Mouse (Mus musculus) left cerebral cortex, postnatal 25 days (tissue): ENCODE measurements around the gene Notum. TPM values are rescaled to one million over a fixed set of nuclear protein-coding genes. Genes with fewer than 3 reads are reported as not detected.
A peak's percentile ranks its signal among the peaks of the same experiment; 100 is the strongest.
"Not testable (repeated sequence)": the region's sequence is repeated elsewhere in the genome, so short reads cannot be mapped to it uniquely, and the experiment has no call there.

Experiments
- DNase-seq, 2 experiments: peaks; one replicate each; pipeline ENCODE4 v3.0.0; 2022; ENCODE audit warnings: low spot score in 2 of 2, mixed read lengths in 1 of 2
- intact Hi-C: fragments of 180-260 bp; cut with DNase I; formaldehyde crosslinking; loops from one replicate; pipeline ENCODE4 v1.15.1; 2025
- total RNA-seq, 2 experiments: library from RNA; stranded (reverse); gene quantifications; 2 replicates each; pipeline ENCODE4 v1.2.3; 2021

The Notum gene
- total RNA-seq, 2 experiments from 2014 or later = 4.1 to 4.7 TPM

DNA sequence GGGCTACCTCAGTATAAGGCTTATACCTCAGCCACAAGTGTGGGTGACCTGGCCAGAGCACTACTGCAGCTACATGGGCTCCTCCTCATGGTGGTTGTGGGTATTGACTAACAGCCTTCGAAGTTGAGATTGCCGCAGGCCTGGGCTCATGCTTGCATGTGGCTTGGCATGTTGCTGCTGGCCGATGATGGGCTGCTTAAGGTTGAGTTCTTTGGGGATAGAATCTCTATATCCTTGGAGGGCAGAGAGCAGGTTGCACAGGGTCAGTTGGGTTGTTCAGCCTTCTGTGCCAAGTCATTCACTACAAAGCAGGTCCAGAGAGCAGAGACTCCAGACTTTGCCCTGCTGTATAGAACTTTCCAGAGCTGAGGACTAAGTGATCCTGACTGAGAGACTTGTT is 18.9 kb upstream of the Notum start:
- intact Hi-C loops = no loop called here
- DNase-seq = no peak

DNA sequence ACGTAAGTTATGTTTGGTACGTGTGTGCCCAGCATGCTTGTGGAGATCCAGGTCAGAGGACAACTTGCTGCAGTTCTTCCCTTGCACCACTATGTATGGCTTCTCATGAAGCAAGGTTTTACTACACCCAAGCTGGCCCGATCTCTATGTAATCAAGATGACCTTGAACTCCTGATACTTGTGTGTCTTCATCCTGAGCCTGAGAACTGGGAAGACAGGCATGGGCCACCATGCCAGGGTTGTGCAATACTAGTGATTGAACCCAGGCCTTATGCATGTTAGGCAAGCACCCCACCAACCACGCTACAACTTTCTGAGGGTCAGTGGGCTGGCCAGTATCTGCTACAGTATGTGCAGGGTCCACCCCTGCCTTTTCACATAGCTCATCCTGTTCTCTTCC is 16.0 kb upstream of the Notum start:
- intact Hi-C loops = no loop called here
- DNase-seq = no peak

DNA sequence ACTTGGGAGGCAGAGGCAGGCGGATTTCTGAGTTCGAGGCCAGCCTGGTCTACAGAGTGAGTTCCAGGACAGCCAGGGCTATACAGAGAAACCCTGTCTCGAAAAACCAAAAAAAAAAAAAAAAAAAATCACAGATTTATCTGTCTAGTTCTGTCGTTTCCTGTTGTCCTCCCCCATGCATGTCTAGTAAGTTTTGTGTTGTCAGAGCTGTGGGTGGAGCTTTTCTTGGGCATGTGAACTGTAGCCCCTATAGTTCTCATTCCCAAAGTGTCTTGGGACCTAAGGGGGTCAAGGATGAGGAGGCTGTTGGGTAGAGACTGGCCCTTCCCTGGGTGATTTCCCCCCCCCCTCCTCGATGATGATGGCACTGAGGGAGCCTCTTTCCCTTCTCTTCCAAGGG is 14.9 kb upstream of the Notum start:
- DNase-seq, intact Hi-C loops: not testable (repeated sequence)

DNA sequence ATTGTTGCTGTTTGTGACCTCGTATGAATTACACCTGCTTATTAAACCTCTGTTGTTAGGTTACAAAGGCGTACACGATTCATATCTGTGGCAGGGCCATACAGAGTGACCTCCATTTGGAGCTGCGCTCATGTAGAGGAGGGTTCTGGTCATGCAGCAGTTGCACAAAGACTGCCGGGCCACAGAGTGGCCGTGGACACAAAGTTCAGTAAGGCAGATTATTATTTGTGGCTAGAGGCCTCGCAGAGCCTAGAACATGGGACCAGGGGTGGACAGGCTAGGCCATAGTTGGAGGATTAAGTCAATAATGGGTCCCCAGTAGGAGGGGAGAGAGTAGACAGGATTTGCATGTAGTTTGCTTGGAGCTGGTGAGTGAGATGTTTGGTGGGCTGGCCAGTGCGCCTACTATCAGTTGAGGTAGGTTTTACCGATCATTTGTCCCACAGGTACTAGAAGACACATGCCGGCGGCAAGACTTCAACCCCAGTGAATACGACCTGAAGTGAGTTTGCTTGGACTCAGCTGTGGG is 12.7 kb upstream of the Notum start:
- intact Hi-C loops = loop anchor here (2.0 kb wide), 1 partner anchor 41 kb away; the partner anchor contains the start of gene Mafg
- no peak for DNase-seq

DNA sequence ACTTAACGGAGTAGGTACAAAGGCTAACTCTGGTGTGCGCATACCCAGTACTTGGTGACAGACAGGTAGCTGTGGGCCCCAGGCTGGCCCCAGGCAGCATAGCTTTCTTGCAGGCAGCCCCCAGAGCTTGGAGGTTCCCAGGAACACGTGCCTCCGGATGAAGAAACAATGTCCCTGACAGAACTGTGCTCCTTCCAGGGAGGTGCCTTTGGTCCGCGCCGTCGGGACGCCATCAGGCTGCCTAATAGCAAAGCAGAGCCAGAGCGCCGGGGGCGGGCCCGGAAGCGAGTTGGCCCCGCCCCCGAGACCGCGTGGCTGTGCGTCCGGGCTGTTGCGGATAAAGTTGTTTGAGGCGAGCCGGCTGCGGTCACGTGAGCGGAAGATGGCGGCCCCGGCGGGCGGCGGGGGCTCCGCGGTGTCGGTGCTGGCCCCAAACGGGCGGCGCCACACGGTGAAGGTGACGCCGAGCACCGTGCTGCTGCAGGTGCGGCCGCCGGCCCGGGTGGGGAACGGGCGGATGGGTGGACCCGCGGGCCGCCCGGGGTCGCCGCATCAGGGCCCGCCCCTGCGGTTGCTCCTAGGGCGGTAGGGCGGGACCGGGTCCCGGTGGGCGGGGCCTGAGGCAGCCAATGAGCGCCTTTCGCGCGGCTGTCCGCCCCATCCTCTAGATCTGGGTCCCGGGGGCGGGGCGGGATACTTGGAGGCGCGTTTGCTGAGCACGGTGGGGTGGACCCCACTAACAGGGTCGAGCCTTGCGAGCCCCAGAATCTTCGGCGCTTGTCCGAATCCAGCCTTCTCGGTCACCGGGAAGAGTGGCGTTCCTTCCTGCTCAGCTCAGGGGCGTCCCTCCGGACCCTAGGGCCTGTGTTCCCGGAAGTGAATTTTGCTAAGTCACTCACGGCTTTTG is 12.0 kb upstream of the Notum start, which contains the start of gene Aspscr1:
TSS of gene Aspscr1 (plus strand) at position 287 of the 907 bp plus-strand sequence.
- peak; percentile 94 for DNase-seq
- intact Hi-C loops = loop anchor here (2.0 kb wide), 1 partner anchor 40 kb away; the partner anchor contains the start of gene Mafg

DNA sequence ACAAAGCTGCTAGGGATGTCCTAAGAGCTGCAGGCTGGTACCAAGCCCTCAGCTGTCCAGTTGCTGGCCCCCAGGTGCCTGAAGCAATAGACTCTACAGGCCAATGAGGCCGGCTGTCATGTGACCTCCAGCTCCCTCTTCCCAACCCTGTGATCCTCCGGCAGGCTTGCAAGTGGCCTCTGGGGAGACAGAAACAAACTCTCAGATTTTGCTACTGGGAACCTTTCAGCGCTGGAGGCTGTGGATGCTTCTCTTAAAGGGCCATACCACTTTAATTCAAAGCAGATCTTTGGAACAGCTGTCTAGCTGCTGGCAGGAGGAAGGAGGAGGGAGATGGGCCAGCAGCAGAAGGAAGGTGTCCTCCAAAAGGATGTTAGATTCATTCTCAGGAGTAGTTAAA is 5.6 kb upstream of the Notum start:
- no peak for DNase-seq
- intact Hi-C loops = no loop called here

DNA sequence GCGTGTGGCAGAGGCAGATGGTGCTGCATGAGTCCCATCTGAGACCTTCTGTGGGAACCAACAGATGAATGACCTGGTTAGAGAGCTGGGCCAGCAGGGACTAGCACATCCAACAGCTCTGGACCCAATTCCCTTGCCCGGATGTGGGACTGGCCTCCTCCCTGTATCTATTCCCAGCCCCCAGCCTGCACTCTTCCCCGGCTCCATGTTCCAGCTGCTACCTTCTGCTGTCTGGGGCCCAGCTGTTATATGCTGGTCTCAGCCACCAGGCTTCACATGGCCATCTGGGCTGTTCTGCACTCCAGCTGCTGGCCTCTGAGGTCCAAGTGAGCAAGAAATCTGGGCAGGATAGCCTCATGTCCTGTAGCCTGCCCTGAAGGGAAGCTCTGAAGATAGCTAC is 4.4 kb upstream of the Notum start:
- intact Hi-C loops = no loop called here

DNA sequence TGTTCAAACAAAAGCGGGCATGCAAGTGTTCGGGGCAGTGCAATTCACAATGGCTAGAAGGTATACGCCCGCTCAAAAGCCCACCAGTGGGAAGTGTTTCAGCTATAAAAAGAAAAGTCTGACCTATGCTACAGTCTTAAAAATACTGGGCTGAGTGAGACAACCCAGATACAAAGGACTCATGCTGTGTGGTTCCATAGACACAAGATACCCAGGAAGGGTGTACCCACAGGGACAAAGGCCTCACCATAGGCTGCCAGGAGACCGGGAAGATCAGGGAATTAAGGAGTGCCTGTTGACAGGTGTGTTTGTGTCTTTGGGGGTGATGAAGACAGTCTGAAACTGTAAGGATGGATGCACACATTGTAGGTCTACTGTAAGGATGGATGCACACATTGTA is 2.7 kb upstream of the Notum start:
- DNase-seq = no peak
- intact Hi-C loops = no loop called here

More for the DNA sequence above, 4.4 kb upstream of the Notum start:
- DNase-seq = no peak

DNA sequence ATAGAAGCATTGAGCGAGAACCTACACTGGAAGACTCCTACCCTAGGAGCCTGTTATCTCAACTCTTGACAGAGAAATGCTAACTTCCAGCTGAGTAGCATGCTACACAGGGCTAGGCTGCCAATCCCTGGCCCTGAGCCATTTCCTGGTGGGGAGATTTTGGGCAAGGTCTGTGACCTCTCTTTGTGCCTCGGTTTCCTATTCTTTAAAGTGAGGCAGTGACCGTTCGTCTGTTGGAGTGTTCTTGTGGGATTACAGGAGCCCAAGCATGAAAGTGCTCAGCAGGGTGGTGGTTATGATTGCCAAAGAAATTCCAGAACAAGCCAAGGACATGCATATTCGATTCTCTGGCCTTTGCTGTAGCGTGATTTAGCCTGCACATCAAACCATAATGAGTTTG is 1.8 kb upstream of the Notum start:
- no peak for DNase-seq
- intact Hi-C loops = no loop called here

DNA sequence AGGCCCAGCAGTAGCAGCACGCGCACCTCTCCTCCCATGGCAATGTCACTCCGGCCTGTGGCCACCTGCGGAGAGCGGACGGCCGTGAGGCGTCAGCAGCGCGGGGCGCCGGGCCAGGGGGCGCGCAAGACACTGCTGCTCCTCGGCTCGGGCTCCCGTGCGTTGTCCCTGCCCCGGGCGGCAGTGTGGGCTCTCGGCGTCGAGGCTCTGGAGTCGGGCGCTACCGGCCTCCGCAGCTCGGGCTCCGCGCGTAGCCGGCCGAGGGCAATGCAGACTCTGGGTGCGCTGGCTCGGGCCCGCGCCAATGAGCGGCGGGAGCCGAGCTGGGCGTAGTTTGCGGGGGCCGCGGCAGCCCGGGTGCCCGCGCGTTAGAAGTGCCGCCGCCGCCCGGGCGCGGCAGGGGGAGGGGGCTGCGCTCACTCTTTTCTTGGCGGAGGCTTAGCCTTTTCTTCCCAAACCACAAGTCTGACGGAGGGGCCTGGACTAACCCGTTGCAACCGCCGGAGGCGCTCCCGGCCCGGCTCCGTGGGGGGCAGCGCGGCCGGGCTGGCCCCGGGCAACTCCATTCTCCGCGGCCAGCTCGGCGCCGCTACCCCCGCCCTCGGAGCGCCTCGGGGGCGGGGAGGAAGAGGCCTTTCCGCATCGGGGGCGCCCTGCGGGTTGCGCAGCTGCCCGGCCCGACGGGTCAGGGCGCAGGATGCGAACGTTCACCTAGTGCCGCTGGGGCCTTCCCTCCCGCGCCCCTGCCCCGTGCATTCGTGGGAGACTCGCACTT is 487 bp downstream of the Notum start:
- no peak for DNase-seq
- intact Hi-C loops = no loop called here

DNA sequence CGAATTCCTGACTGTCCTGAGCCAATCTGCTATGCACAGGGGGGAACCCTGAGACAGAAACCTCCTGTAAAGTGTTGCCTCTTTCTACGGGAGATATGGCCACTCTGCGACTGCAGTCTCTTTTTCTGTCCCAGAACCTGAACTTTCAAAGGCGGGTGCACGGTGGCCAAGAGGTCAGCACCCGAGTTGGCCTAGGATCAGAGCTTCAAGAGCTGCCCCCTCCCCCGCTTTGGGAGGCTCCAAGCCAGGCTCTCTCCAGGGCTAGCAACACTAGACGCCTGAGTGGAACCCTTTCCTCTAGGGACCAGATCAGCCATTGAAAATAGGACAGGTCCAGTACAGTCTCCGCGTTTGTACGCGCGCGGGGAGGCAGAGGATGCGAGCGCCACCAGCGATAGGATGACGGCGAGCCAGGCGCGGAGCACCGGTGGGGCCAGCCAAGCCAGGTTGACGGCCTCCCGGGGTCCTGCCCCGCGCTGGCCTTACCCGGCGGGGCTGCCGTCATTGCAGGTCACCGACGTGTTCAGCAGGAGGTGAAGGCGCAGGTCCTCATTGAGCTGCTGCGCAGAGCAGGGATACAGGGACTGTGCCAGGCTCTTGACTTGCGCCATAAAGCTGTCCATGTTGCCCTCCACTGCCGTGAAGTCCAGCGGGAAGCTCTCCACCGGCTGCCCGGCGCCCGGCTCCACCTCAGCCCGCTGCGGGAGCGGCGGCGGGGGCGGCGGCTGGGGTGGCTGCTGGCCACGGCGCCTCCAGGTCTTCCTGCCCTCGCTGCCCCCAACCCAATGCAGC is 1.3 kb downstream of the Notum start:
- DNase-seq = no peak
- intact Hi-C loops = loop anchor here (2.0 kb wide), 1 partner anchor 53 kb away; the partner anchor contains the start of genes Cenpx and Lrrc45

DNA sequence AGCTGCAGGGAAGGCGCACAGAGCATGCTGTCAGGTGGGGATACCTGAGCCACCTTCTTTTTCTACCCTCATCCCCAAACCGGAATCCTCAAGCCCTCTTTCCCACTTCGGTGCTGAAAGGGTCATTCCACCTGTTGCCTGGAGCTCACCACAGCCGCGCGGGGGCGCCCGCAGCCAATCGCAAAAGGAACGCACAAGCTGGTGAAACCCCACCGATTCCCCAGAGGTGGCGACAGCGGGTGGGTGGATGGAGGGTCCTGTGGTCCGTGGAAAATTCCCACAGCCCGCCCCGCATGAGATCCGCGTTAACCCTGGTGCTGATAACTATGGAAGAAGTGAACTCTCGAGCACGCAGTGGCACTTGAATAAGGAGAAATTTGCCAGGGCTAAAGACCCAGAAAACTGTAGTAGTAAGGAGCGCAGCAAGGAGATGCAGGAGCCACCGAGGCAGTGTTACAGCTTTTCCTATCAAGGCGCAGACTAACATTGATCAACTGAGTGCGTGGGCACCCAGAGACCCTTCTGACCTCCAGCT is 2.0 kb downstream of the Notum start:
- DNase-seq = peak; percentile 71 to 72
- intact Hi-C loops = loop anchor here (2.0 kb wide), 1 partner anchor 54 kb away; the partner anchor contains the start of genes Cenpx and Lrrc45

DNA sequence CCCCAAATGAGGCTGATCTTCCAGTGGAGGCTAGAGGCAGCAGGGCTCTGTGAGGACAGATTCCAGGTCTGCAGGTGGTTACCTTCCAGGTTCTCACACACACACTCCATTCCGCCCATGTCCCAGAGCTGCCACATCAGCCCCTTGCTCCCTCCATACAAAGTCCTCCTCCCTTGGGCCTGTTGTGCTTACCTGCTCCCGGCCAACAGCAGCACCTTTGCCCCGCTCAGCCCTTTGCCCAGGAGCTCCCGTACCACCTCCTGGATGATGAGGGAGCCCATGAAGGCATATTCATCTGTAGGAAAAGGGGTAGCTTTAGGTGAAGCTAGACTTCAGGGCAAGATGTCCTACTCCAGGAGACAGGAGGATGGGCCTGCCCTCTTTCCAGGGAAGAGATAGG is 3.7 kb downstream of the Notum start:
- intact Hi-C loops = no loop called here
- no peak for DNase-seq

DNA sequence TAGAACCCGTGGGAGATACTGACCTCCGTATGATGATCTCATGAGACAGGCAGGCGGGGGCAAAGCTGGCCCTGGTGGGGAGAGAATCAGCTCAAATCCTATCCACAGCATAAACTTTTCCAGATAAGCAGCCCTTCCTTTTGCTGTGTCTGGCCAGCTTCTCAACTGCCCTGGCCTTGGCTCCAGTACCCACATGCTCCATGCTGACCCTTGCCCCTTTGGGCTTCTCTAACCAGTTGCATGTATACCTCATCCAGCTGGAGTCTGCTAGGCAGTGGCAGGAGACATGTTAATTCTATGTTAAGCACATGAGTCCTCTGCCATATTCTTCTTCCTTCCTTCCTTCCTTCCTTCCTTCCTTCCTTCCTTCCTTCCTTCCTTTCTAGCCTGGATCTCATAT is 6.2 kb downstream of the Notum start:
- intact Hi-C loops = no loop called here
- DNase-seq = no peak

DNA sequence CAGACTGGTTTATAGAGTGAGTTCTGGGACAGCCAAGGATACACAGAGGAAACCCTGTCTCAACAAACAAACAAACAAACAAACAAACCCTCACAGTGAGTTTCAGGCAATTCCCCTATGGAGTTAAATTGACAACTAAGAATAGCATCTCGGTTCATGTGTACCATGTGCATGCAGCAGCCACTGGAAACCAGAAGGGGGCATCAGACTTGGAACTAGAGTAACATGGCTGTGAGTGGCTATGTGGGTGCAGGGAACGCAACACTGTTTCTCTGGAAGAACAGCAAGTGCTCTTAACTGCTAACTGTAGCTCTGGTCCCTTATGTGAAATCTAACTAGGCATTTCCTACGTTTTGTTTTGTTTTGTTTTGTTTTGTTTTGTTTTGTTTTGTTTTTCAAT is 9.1 kb downstream of the Notum start:
- intact Hi-C loops = no loop called here
- no peak for DNase-seq

DNA sequence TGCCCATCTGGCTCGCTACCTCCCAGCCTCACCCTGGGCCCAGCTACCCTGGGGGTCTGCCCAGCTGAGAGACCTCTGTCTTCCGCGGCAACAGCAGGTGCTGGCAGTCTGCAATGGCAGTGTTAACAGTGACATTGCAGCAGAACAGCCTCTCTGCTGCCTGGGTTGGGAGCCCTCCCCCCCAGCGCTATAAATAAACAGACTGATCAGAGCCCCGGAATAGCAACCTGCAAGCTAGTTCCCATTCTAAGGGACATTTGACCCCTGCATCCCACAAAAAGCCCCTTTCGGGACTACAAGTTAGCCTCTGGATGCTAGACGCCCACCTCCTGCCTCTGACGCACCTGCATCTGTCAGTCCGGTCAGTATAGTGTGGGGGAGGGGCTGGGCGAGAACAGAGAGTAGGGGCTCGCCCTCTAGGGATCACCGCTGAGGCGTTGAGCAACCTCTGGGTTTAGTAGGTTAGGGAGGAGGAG is 12.9 kb downstream of the Notum start, which contains the start of gene Myadml2:
TSS of gene Myadml2 (minus strand) at position 158 of the 476 bp plus-strand sequence.
- DNase-seq = peak; percentile 54 to 61
- intact Hi-C loops = no loop called here

DNA sequence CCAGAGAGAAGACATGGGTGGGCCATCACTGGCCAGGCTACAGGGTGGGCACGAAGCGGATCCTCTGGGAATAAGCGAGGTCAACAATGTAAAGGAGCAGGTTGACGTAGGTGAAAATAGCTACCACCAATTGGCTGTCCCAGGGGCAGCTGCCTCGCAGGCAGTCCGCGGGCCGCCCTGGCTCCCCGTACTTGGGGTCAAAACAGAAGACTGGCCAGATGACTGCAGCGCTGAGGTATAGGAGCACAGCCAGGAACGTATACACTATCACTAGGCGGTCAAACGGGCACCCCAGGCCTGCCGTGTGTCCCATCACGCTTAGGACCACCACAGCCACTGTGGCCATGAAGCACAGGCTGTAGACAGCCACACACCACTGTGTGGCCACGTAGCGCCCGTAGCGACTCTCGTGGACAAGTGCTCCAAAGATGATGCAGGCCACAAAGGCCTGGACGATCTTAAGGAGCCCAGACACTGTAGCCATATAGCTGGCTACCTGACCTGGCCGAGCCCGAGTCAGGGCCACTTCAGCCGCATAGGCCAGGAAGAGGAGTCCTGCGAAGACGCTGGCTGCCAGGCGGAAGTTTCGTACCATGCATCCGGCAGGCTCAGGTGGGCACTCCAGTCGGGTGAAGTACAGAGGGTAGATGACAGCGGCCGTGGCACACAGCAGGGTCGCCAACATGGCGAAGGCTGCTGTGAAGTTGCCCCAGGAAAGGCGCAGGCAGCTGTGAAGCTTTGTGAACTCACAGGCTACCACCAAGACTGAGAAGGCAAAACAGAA is 13.7 kb downstream of the Notum start:
- DNase-seq = no peak
- intact Hi-C loops = no loop called here

DNA sequence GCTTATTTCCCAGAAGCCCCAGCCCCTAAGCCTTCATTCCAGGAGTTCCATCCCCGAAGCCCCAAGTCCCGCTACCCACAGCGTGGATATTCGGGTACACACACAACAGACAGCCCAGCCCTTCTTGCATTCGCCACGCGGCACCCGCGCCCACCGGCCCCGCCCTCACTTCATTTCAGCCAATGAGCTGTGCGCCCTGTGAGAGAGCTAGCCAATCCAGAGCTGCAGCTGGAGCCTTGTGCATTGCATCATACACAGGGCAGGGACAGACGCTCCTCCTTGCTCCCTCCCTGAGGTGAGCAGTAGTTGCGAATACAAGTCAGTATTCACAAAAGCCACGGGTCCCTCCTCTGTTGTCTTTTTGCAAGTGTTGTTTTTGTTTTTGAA is 17.4 kb downstream of the Notum start, which contains the start of gene Pycr1:
TSS of gene Pycr1 (minus strand) at position 169 of the 387 bp plus-strand sequence.
- peak; percentile 92 to 97 for DNase-seq
- intact Hi-C loops = no loop called here
